Mouse (Mus musculus): Measurements from ENCODE around the gene Gm8212. TPM values are rescaled to one million over a fixed set of nuclear protein-coding genes. Genes with fewer than 3 reads are reported as not detected.
"Not testable (repeated sequence)": the region's sequence is repeated elsewhere in the genome, so short reads cannot be mapped to it uniquely, and the experiment has no call there.

The Gm8212 gene
- polyA plus RNA-seq (2012; rRNA removed), result not detected in 2 replicates

- H3K27ac ChIP-seq (ENCODE audit: insufficient read depth, low read length); H3K4me3 ChIP-seq (ENCODE audit: insufficient read depth, low read length); H3K4me1 ChIP-seq (ENCODE audit: control insufficient read depth, insufficient read depth, low read length): not testable (repeated sequence)
Measured at GRCm38 (mm10) chr14:44197361-44197760, at the start of gene Gm8212. TSS of gene Gm8212 (plus strand) at chr14:44197661.

- not testable (repeated sequence) for H3K4me3 ChIP-seq (ENCODE audit: insufficient read depth, low read length); H3K4me1 ChIP-seq (ENCODE audit: control insufficient read depth, insufficient read depth, low read length); H3K27ac ChIP-seq (ENCODE audit: insufficient read depth, low read length)
Measured at GRCm38 (mm10) chr14:44213154-44213553, 15.7 kb downstream of the Gm8212 start, which contains the start of gene 4930503E14Rik. TSS of gene 4930503E14Rik (minus strand) at chr14:44213254.

GRCm38 (mm10) chr14:44248039-44248438 is 50.6 kb downstream of the Gm8212 start:
- Histone ChIP-seq H3K4me3 (ENCODE audit: insufficient read depth, low read length) (no peak overlapping the region), H3K27ac (ENCODE audit: insufficient read depth, low read length) (no peak overlapping the region), H3K4me1 (ENCODE audit: control insufficient read depth, insufficient read depth, low read length) (no peaks in the 10 kb centered on the region)
- TF ChIP-seq CTCF (IDR thresholded peaks at IDR 0.05; ENCODE audit: extremely low read depth, insufficient read depth, low read length), result no peak
- TF ChIP-seq POLR2A (IDR thresholded peaks at IDR 0.05; ENCODE audit: extremely low read depth, insufficient read depth, low read length), result no peak

Other genes starting within 250 kb of the Gm8212 start
- gene Ang5, start 240.6 kb upstream of the Gm8212 start, polyA plus RNA-seq (2012; rRNA removed), result not detected in 2 replicates
- gene Ang6, start 195.4 kb upstream of the Gm8212 start, polyA plus RNA-seq (2012; rRNA removed), result not detected in 2 replicates
- gene Ear2, start 95.0 kb upstream of the Gm8212 start, polyA plus RNA-seq (2012; rRNA removed), result 0.53 and 0.54 TPM in 2 replicates
- gene Gm3327, start 73.8 kb upstream of the Gm8212 start, polyA plus RNA-seq (2012; rRNA removed), result not detected in 2 replicates
- gene 4930503E14Rik, start 15.6 kb downstream of the Gm8212 start, polyA plus RNA-seq (2012; rRNA removed), result not detected in 2 replicates
- gene Gm8220, start 87.9 kb downstream of the Gm8212 start, polyA plus RNA-seq (2012; rRNA removed), result not detected in 2 replicates
- gene Gm5930, start 140.9 kb downstream of the Gm8212 start, polyA plus RNA-seq (2012; rRNA removed), result not detected in 2 replicates
- not detected in 2 replicates for gene Gm8229, start 167.7 kb downstream of the Gm8212 start, polyA plus RNA-seq (2012; rRNA removed)
- gene Gm3371, start 213.0 kb downstream of the Gm8212 start, polyA plus RNA-seq (2012; rRNA removed), result not detected in 2 replicates
- not detected in 2 replicates for gene Gm8232, start 236.0 kb downstream of the Gm8212 start, polyA plus RNA-seq (2012; rRNA removed)

All from cortical plate, adult 2 months (tissue).